Mouse (Mus musculus) embryonic facial prominence, embryonic 10.5 days (tissue): ENCODE data around the gene Patz1. TPM values are rescaled to one million over a fixed set of nuclear protein-coding genes. Genes with fewer than 3 reads are reported as not detected.
A peak's percentile ranks its signal among the peaks of the same experiment; 100 is the strongest.

Experiments
- DNase-seq: peaks from one replicate; pipeline ENCODE4 v3.0.0-alpha.2; 2017; ENCODE audit warnings: low spot score
- H3K27ac ChIP-seq: fragments of 300-500 bp; sonication (generic); replicated peaks from 2 replicates; pipeline ENCODE4 v1.5.1; 2016; ENCODE audit warnings: mild to moderate bottlenecking
- H3K27me3 ChIP-seq: fragments of 300-500 bp; sonication (generic); replicated peaks from 2 replicates; pipeline ENCODE4 v1.6.1; 2016; ENCODE audit warnings: low read depth, mild to moderate bottlenecking; ENCODE audit not compliant: poor library complexity, severe bottlenecking
- H3K36me3 ChIP-seq: fragments of 300-500 bp; sonication (generic); replicated peaks from 2 replicates; pipeline ENCODE4 v1.6.1; 2016; ENCODE audit warnings: mild to moderate bottlenecking, moderate library complexity
- H3K4me1 ChIP-seq: fragments of 300-500 bp; sonication (generic); 2 replicates; pipeline ENCODE4 v1.6.1; 2016
- H3K4me3 ChIP-seq: fragments of 300-500 bp; sonication (generic); 2 replicates; pipeline ENCODE4 v1.5.1; 2016; ENCODE audit warnings: mild to moderate bottlenecking, moderate library complexity
- H3K9me3 ChIP-seq: fragments of 300-500 bp; sonication (generic); 2 replicates; pipeline ENCODE4 v1.6.1; 2016; ENCODE audit warnings: mild to moderate bottlenecking
- WGBS: fragments of 180-500 bp; shearing (Covaris S2); methylation state at CpG from one replicate; pipeline ENCODE4 v1.1.7; 2016; 5-methylcytosine and 5-hydroxymethylcytosine counted together
- polyA plus RNA-seq: library from polyadenylated mRNA; unstranded; fragments of >200 nt; fragmentation: Nextera tagmentation; extraction: Ambion mirVana; gene quantifications from 2 replicates; pipeline ENCODE4 v1.2.1, GENCODE M21; 2016

Gene Patz1
- polyA plus RNA-seq, 1 experiment from 2014 or later = 91.5 TPM

- Histone ChIP-seq H3K36me3 (no peaks in the 10 kb centered on the region), H3K9me3 (peaks cover 14% of the 10 kb centered on the region), H3K4me3 (no peak overlapping the region), H3K27ac (no peak overlapping the region), H3K4me1 (peaks cover 11% of the 10 kb centered on the region), H3K27me3 (no peaks in the 10 kb centered on the region)
- no peak for DNase-seq
- WGBS = 93% methylated on average over 6 of the region's 6 CpGs
Measured at GRCm38 (mm10) chr11:3283645-3284044, 5.0 kb upstream of the Patz1 start.

GRCm38 (mm10) chr11:3285940-3286339 lies 2.7 kb upstream of the Patz1 start:
- Histone ChIP-seq H3K9me3 (peaks cover 11% of the 10 kb centered on the region), H3K27me3 (no peaks in the 10 kb centered on the region), H3K4me1 (peaks cover 14% of the 10 kb centered on the region), H3K27ac (no peak overlapping the region), H3K36me3 (peaks cover under 1% of the 10 kb centered on the region), H3K4me3 (no peak overlapping the region)
- no peak for DNase-seq
- WGBS = 88% methylated on average over 3 of the region's 3 CpGs

- WGBS = 64% methylated on average over 6 of the region's 6 CpGs
- DNase-seq = no peak
- H3K4me1 ChIP-seq = peaks cover 18% of the 10 kb centered on the region
Measured at GRCm38 (mm10) chr11:3287131-3287530, 1.5 kb upstream of the Patz1 start.

DNA sequence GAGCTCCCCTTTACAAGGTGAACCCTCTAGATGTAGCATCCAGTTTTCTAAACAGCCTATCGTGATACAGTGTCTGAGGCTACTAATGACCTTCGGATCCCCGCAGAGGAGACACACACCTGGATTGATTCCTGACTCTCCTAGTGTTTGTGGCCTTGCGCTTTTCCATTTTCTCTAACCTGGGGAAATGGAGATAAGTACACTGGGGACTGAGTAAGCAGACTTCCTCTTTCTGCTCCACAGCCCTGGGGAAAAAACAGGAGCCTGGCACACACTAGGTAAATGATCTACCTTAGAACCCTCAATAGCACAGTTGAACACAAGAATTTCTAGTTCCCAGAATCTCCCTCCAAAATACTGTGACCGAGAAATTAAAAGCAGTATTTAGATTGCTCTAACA lies 753 bp upstream of the Patz1 start:
- H3K4me3 ChIP-seq = peak overlapping the region; percentile 92
- DNase-seq = no peak
- H3K27me3 ChIP-seq = no peaks in the 10 kb centered on the region

More at GRCm38 (mm10) chr11:3287131-3287530, 1.5 kb upstream of the Patz1 start:
- no peaks in the 10 kb centered on the region for H3K9me3 ChIP-seq
- H3K4me3 ChIP-seq = no peak overlapping the region
- H3K27me3 ChIP-seq = no peaks in the 10 kb centered on the region
- H3K36me3 ChIP-seq = peaks cover 12% of the 10 kb centered on the region
- H3K27ac ChIP-seq = no peak overlapping the region

DNA sequence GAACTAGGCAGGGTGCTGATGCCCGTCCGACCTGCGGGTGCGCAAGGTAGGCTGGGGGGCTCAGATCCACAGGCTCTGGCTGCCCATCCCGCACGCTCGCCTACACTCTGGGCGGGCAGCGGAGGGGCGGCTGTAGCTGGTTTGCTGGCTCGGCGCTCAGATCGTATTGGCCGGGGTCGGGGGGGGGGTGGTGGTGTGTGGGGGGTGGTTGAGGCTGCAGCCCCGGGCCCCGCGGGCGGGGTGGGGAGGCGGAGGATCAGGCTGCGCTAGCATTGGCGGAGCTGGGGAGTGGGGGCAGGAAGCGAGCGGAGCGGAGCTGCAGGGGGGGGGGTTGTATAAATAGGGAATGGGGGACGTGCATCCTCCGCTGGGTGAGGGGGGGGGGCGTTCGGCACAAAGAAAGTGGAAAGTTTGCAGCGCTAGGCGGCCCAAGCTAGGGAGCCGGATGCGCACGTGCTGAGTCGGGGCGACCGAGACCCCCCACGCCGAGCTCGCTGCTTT lies 678 bp downstream of the Patz1 start:
- H3K27ac ChIP-seq = peak overlapping the region; percentile 100
- H3K9me3 ChIP-seq = no peaks in the 10 kb centered on the region
- peak overlapping the region; percentile 92 for H3K4me3 ChIP-seq
- under 1% methylated on average over 39 of the region's 40 CpGs for WGBS
- H3K36me3 ChIP-seq = peaks cover 32% of the 10 kb centered on the region
- H3K27me3 ChIP-seq = no peaks in the 10 kb centered on the region
- DNase-seq = peak; percentile 97
- H3K4me1 ChIP-seq = peaks cover 40% of the 10 kb centered on the region

More for the DNA sequence above, 753 bp upstream of the Patz1 start:
- WGBS = 64% methylated on average over 5 of the region's 5 CpGs
- peaks cover 25% of the 10 kb centered on the region for H3K4me1 ChIP-seq
- H3K27ac ChIP-seq = peak overlapping the region; percentile 100
- peaks cover 18% of the 10 kb centered on the region for H3K36me3 ChIP-seq
- no peaks in the 10 kb centered on the region for H3K9me3 ChIP-seq

DNA sequence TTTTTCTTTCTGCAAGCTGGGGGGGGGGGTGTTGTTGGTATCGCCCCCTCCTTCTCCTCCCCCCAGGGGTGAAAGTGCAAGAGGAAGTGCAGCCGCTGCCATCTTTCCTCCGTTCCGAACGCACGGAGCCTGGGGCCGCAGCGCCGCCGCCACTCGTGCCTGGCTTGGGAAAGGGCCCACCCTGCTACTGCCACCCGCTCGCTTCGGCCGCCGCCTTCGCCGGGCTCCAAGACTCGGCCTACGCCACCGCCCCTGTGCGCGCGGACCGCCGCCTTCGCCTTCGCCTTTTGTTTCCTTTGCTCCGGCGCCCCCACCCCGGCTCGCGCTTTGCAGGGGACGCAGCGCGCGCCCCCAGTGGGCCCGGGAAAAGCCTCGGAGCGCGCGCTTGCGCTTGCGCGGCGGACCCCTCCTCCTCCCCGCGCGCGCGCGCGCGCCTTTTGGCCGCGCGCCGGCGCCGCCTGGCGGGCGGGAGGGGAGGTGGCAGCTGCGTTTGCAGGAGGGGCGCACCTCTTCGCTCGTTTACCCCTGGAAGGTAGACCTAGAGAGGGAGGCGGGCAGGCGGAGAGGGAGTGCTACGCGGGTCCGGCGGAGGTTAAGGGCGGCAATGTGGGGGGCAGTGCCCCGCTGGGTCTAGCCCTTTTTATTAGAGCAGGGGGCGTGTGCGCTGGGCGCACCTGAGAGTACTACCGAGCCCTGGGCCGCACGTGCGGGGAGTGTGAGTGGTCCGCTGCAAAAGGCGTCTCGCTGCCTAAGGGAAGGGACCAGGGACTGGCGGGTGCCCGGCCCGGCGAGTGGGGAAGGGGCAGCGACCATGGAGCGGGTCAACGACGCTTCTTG lies 1.3 kb downstream of the Patz1 start:
- H3K27ac ChIP-seq = peak overlapping the region; percentile 100
- WGBS = under 1% methylated on average over 91 of the region's 92 CpGs
- no peaks in the 10 kb centered on the region for H3K27me3 ChIP-seq
- peak; percentile 91 for DNase-seq
- H3K4me3 ChIP-seq = peak overlapping the region; percentile 92
- H3K4me1 ChIP-seq = peaks cover 46% of the 10 kb centered on the region
- H3K9me3 ChIP-seq = no peaks in the 10 kb centered on the region
- peaks cover 39% of the 10 kb centered on the region for H3K36me3 ChIP-seq

- Histone ChIP-seq H3K27ac (peak overlapping the region; percentile 100), H3K4me3 (peak overlapping the region; percentile 92), H3K36me3 (peaks cover 46% of the 10 kb centered on the region), H3K9me3 (no peaks in the 10 kb centered on the region), H3K4me1 (peaks cover 53% of the 10 kb centered on the region), H3K27me3 (no peaks in the 10 kb centered on the region)
- under 1% methylated on average over 50 of the region's 50 CpGs for WGBS
- DNase-seq = no peak
Measured at GRCm38 (mm10) chr11:3290640-3291310, 2.1 kb downstream of the Patz1 start.

- H3K27me3 ChIP-seq = no peaks in the 10 kb centered on the region
- H3K36me3 ChIP-seq = peaks cover 53% of the 10 kb centered on the region
- H3K4me3 ChIP-seq = peak overlapping the region; percentile 92
- DNase-seq = peak; percentile 56
- peaks cover 59% of the 10 kb centered on the region for H3K4me1 ChIP-seq
- peak overlapping the region; percentile 100 for H3K27ac ChIP-seq
- H3K9me3 ChIP-seq = no peaks in the 10 kb centered on the region
- 1% methylated on average over 26 of the region's 26 CpGs for WGBS
Measured at GRCm38 (mm10) chr11:3291311-3292061, 2.8 kb downstream of the Patz1 start.

- Histone ChIP-seq H3K27me3 (no peaks in the 10 kb centered on the region), H3K4me3 (peak overlapping the region; percentile 92), H3K4me1 (peaks cover 62% of the 10 kb centered on the region), H3K9me3 (no peaks in the 10 kb centered on the region), H3K27ac (peak overlapping the region; percentile 100), H3K36me3 (peaks cover 59% of the 10 kb centered on the region)
- peak; percentile 86 for DNase-seq
- 0% methylated on average over 8 of the region's 8 CpGs for WGBS
Measured at GRCm38 (mm10) chr11:3292062-3292421, 3.4 kb downstream of the Patz1 start.

- peak; percentile 91 for DNase-seq
- peak overlapping the region; percentile 100 for H3K27ac ChIP-seq
- H3K4me1 ChIP-seq = peaks cover 59% of the 10 kb centered on the region
- H3K36me3 ChIP-seq = peaks cover 66% of the 10 kb centered on the region
- H3K4me3 ChIP-seq = peak overlapping the region; percentile 92
- under 1% methylated on average over 8 of the region's 8 CpGs for WGBS
- H3K27me3 ChIP-seq = no peaks in the 10 kb centered on the region
- H3K9me3 ChIP-seq = no peaks in the 10 kb centered on the region
Measured at GRCm38 (mm10) chr11:3292711-3293249, 4.1 kb downstream of the Patz1 start.

DNA sequence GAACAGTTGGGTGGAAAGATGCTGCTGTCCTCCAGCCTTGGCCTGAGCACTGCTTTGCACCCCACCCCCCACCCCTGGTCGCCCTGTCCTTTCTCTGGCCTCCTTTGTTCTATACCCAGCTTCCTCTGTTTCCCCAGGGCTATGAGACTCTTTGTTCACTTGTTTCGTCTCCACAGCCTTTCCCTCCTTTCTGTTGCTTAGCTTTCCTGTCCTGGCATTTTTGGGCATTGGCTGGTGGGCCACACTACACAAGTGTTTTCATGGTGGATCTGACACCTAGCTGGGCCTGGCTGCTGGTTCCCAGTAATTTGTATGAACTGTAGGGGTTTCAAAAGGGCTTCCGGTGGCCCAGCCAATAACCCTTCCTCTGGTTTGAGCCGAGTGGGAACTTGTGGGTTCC lies 4.7 kb downstream of the Patz1 start:
- Histone ChIP-seq H3K36me3 (peaks cover 72% of the 10 kb centered on the region), H3K4me1 (peaks cover 53% of the 10 kb centered on the region), H3K9me3 (no peaks in the 10 kb centered on the region), H3K27me3 (no peaks in the 10 kb centered on the region), H3K27ac (peak overlapping the region; percentile 100), H3K4me3 (peak overlapping the region; percentile 92)
- 30% methylated on average over 4 of the region's 4 CpGs for WGBS
- no peak for DNase-seq

GRCm38 (mm10) chr11:3294641-3295040 lies 6.0 kb downstream of the Patz1 start:
- Histone ChIP-seq H3K4me3 (peak overlapping the region; percentile 92), H3K4me1 (peaks cover 48% of the 10 kb centered on the region), H3K27ac (peak overlapping the region; percentile 100), H3K27me3 (no peaks in the 10 kb centered on the region), H3K9me3 (no peaks in the 10 kb centered on the region), H3K36me3 (peaks cover 85% of the 10 kb centered on the region)
- no peak for DNase-seq
- WGBS = 90% methylated on average over 2 of the region's 2 CpGs
